ENCODE assay signal across 28 mouse cellular contexts in genomic region chr3:51844255-51844654, GRCm38 (mm10).
"Had no signal": no experiment of that assay in that cellular context is flagged by ENCODE, and none has a peak within 500 bp of the region (broad histone marks: within the 10 kb centered on the region; RNA-seq: fewer than 3 reads in every experiment).

No protein-coding gene starts in this region.

- H3K4me1 ChIP-seq: liver, embryonic 15.5 days; megakaryocyte, embryonic 14.5 days; neural tube, embryonic 12.5 days had no signal

- H3K4me3 ChIP-seq: left cerebral cortex, adult 2 months; limb, embryonic 10.5 days; limb, embryonic 12.5 days; limb, embryonic 13.5 days; limb, embryonic 15.5 days; liver, embryonic 12.5 days; liver, embryonic 13.5 days; liver, embryonic 15.5 days; lung, embryonic 15.5 days; megakaryocyte, embryonic 14.5 days; midbrain, embryonic 10.5 days; midbrain, embryonic 12.5 days; midbrain, embryonic 13.5 days; midbrain, embryonic 15.5 days; myocyte; neural tube, embryonic 12.5 days; neural tube, embryonic 13.5 days had no signal

- H3K27ac ChIP-seq: left cerebral cortex, adult 2 months; limb, embryonic 10.5 days; limb, embryonic 12.5 days; limb, embryonic 13.5 days; limb, embryonic 15.5 days; liver, embryonic 12.5 days; liver, embryonic 13.5 days; liver, embryonic 14.5 days; liver, embryonic 15.5 days; lung, embryonic 15.5 days; macrophage; midbrain, embryonic 12.5 days; midbrain, embryonic 13.5 days; midbrain, embryonic 15.5 days; neural tube, embryonic 12.5 days; neural tube, embryonic 13.5 days had no signal

- H3K9ac ChIP-seq: limb, embryonic 12.5 days; limb, embryonic 13.5 days; limb, embryonic 15.5 days; liver, embryonic 12.5 days; liver, embryonic 13.5 days; liver, embryonic 14.5 days; liver, embryonic 15.5 days; liver, postnatal 0 days; lung, embryonic 14.5 days; lung, embryonic 15.5 days; midbrain, embryonic 12.5 days; midbrain, embryonic 13.5 days; midbrain, embryonic 15.5 days; neural tube, embryonic 12.5 days; neural tube, embryonic 13.5 days had no signal

- H3K36me3 ChIP-seq: limb, embryonic 10.5 days; limb, embryonic 12.5 days; limb, embryonic 13.5 days; limb, embryonic 15.5 days; liver, embryonic 12.5 days; liver, embryonic 13.5 days; liver, embryonic 15.5 days; lung, embryonic 15.5 days; midbrain, embryonic 12.5 days; midbrain, embryonic 13.5 days; midbrain, embryonic 15.5 days; neural tube, embryonic 12.5 days; neural tube, embryonic 13.5 days had no signal

- H3K4me2 ChIP-seq: limb, embryonic 12.5 days; limb, embryonic 13.5 days; limb, embryonic 15.5 days; liver, embryonic 11.5 days; liver, embryonic 12.5 days; liver, embryonic 13.5 days; liver, embryonic 15.5 days; lung, embryonic 14.5 days; lung, embryonic 15.5 days; midbrain, embryonic 11.5 days; midbrain, embryonic 12.5 days; midbrain, embryonic 13.5 days; midbrain, embryonic 15.5 days; neural tube, embryonic 12.5 days; neural tube, embryonic 13.5 days had no signal

- H3K27me3 ChIP-seq: limb, embryonic 12.5 days; limb, embryonic 13.5 days; limb, embryonic 15.5 days; liver, embryonic 12.5 days; liver, embryonic 13.5 days; liver, embryonic 15.5 days; lung, embryonic 15.5 days; midbrain, embryonic 12.5 days; midbrain, embryonic 13.5 days; midbrain, embryonic 15.5 days; neural tube, embryonic 12.5 days; neural tube, embryonic 13.5 days had no signal

- DNase-seq: layer of hippocampus, postnatal 36 days; left cerebral cortex, postnatal 4 days; liver; liver, embryonic 13.5 days; liver, postnatal 0 days; lung, embryonic 14.5 days; midbrain, embryonic 14.5 days had no signal

- H3K9me3 ChIP-seq: limb, embryonic 10.5 days; limb, embryonic 12.5 days; limb, embryonic 13.5 days; limb, embryonic 15.5 days; liver, embryonic 12.5 days; liver, embryonic 13.5 days; liver, embryonic 15.5 days; lung, embryonic 15.5 days; midbrain, embryonic 10.5 days; midbrain, embryonic 12.5 days; midbrain, embryonic 13.5 days; midbrain, embryonic 15.5 days; neural tube, embryonic 12.5 days; neural tube, embryonic 13.5 days had no signal

- ATAC-seq: liver, embryonic 12.5 days; liver, postnatal 0 days; midbrain, embryonic 13.5 days; midbrain, embryonic 15.5 days; midbrain, embryonic 16.5 days had no signal
